In the genomic region with DNA sequence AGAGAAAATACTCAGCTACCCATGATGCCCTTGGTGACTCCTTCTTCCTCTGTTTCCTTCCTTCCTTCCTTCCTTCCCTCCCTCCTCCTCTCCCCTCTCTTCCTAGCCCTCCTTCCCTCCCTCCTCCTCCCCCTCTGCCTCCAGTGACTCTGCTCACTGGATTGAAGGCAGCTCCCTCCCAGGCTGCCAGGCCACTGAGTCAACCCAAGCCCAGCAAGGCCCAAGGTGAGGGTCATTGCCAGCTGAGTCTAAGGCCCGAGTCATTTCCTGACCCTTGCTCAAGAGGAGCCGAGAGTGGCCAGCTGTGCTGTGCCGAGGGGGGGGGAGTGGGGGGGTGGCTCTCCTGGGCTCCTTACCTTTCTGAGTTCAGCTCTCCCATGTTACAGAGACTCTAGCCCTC, we compare ENCODE assay signal across 25 mouse cellular contexts. TPM values are rescaled to one million over a fixed set of nuclear protein-coding genes. Genes with fewer than 3 reads are reported as not detected.
DNase-seq lines count a peak whose midpoint lies in the region; ATAC-seq and TF ChIP-seq lines count a peak whose summit lies in the region.
"Had no signal": no experiment of that assay in that cellular context is flagged by ENCODE, and none has a peak within 500 bp of the region (broad histone marks: within the 10 kb centered on the region; RNA-seq: fewer than 3 reads in every experiment).

No protein-coding gene starts in this region.

- H3K36me3 ChIP-seq in heart, embryonic 10.5 days = no peaks in the 10 kb centered on the region
- no peaks in the 10 kb centered on the region for H3K36me3 ChIP-seq in heart, embryonic 11.5 days (ENCODE audit: control insufficient read depth, insufficient read depth, low read length)
- H3K36me3 ChIP-seq: embryonic facial prominence, embryonic 15.5 days; forebrain, embryonic 12.5 days; heart, embryonic 15.5 days; hindbrain, embryonic 10.5 days; intestine, embryonic 15.5 days; kidney, embryonic 15.5 days had no signal

- peaks cover 48% of the 10 kb centered on the region for H3K27me3 ChIP-seq in heart, embryonic 10.5 days (ENCODE audit: insufficient read depth, poor library complexity, severe bottlenecking)
- H3K27me3 ChIP-seq in heart, embryonic 11.5 days (ENCODE audit: control insufficient read depth, insufficient read depth, low read length) = peaks cover 32% of the 10 kb centered on the region
- H3K27me3 ChIP-seq: intestine, embryonic 15.5 days had no signal

- no peak overlapping the region for H3K9ac ChIP-seq in heart, embryonic 11.5 days (ENCODE audit: low read depth, low read length)
- H3K9ac ChIP-seq: embryonic facial prominence, embryonic 15.5 days; forebrain, embryonic 12.5 days; forebrain, postnatal 0 days; heart, embryonic 15.5 days; hindbrain, embryonic 14.5 days; intestine, embryonic 15.5 days; kidney, embryonic 15.5 days had no signal

- peak; percentile 65 for DNase-seq in heart, embryonic 10.5 days (ENCODE audit: low spot score)
- peak; percentile 61 for DNase-seq in adipocyte (ENCODE audit: low spot score)
- peak; percentile 70 for DNase-seq in adrenal gland, postnatal 25 days
- DNase-seq in layer of hippocampus, adult 2 months (ENCODE audit: low spot score in 2 of 2) = no peak
- no peak for DNase-seq in frontal cortex, postnatal 25 days (ENCODE audit: low spot score in 2 of 2)
- no peak for DNase-seq in layer of hippocampus, postnatal 25 days (ENCODE audit: extremely low spot score in 1 of 2, low spot score in 1 of 2)
- DNase-seq: cerebellum, adult 8-10 months; cerebellum, postnatal 14 days; embryo, embryonic 11 days; forebrain, postnatal 0 days; gastrocnemius, adult 2 months; gastrocnemius, postnatal 25 days; heart, adult 11 months; kidney, adult 2 months had no signal

- ATAC-seq in heart, embryonic 11.5 days (replicated peaks; ENCODE audit: insufficient number of reproducible peaks, low FRiP score, low TSS enrichment) = no peak
- ATAC-seq: activated CD4-positive, CD25-positive, alpha-beta regulatory T cell, adult 4 months; forebrain, postnatal 0 days; intestine, embryonic 15.5 days; Patski had no signal

- no peaks in the 10 kb centered on the region for H3K9me3 ChIP-seq in heart, embryonic 10.5 days
- no peaks in the 10 kb centered on the region for H3K9me3 ChIP-seq in heart, embryonic 11.5 days (replicated peaks; ENCODE audit: control insufficient read depth, low read length)
- H3K9me3 ChIP-seq: embryonic facial prominence, embryonic 15.5 days; forebrain, embryonic 12.5 days; heart, embryonic 15.5 days; hindbrain, embryonic 10.5 days; intestine, embryonic 15.5 days; kidney, embryonic 15.5 days had no signal

- 52% methylated on average over 3 of the region's 3 CpGs for WGBS in heart, embryonic 10.5 days
- 46% methylated on average over 3 of the region's 3 CpGs for WGBS in heart, embryonic 11.5 days (ENCODE audit: insufficient replicate concordance)

- no peak overlapping the region for H3K27ac ChIP-seq in heart, embryonic 10.5 days
- no peak overlapping the region for H3K27ac ChIP-seq in heart, embryonic 11.5 days (ENCODE audit: low read depth, low read length)
- H3K27ac ChIP-seq in layer of hippocampus, adult 2 months = no peak overlapping the region
- H3K27ac ChIP-seq: embryonic facial prominence, embryonic 15.5 days; forebrain, embryonic 12.5 days; gastrocnemius, adult 2 months; heart, embryonic 15.5 days; hindbrain, embryonic 10.5 days; hindbrain, embryonic 14.5 days; intestine, embryonic 15.5 days; kidney, embryonic 15.5 days had no signal

- peaks cover 23% of the 10 kb centered on the region for H3K4me1 ChIP-seq in heart, embryonic 10.5 days
- H3K4me1 ChIP-seq in heart, embryonic 11.5 days (ENCODE audit: control insufficient read depth, insufficient read depth, low read length) = peaks cover 12% of the 10 kb centered on the region; the same call in 1 of the 2 replicates

- H3K4me2 ChIP-seq in heart, embryonic 11.5 days = no peak overlapping the region
- H3K4me2 ChIP-seq: embryonic facial prominence, embryonic 15.5 days; forebrain, embryonic 12.5 days; heart, embryonic 15.5 days; hindbrain, embryonic 14.5 days; intestine, embryonic 15.5 days; kidney, embryonic 15.5 days had no signal

- no peak for TF ChIP-seq CTCF in layer of hippocampus, adult 2 months (conservative IDR thresholded peaks at IDR 0.05)

- H3K4me3 ChIP-seq in heart, embryonic 10.5 days = no peak overlapping the region
- no peak overlapping the region for H3K4me3 ChIP-seq in heart, embryonic 11.5 days (ENCODE audit: low read depth, low read length)
- H3K4me3 ChIP-seq in layer of hippocampus, adult 2 months = no peak overlapping the region
- H3K4me3 ChIP-seq: embryonic facial prominence, embryonic 15.5 days; forebrain, embryonic 12.5 days; gastrocnemius, adult 2 months; heart, embryonic 15.5 days; hindbrain, embryonic 10.5 days; intestine, embryonic 15.5 days; kidney, embryonic 15.5 days had no signal

RNA-seq across cellular contexts. Expression of gene Mapk13, which starts 2.9 kb away (rescaled TPM):
- 5.3 and 13.6 TPM in 2 replicates for polyA plus RNA-seq in heart, embryonic 10.5 days (2016; fragmentation: Nextera tagmentation; extraction: Ambion mirVana)
- 2.6 and 2.9 TPM in 2 replicates for polyA plus RNA-seq in heart, embryonic 11.5 days (2014; fragmentation: Nextera tagmentation; extraction: Ambion mirVana)
- 189 and 241 TPM in 2 replicates for total RNA-seq in adrenal gland, postnatal 25 days (2021)
- under 1 TPM; 0.59 to 0.66 TPM for total RNA-seq in layer of hippocampus, adult 2 months (2021)
- 1 to 10 TPM in 1 of 2 experiments, under 1 TPM in 1; 0.45 to 1.3 TPM for total RNA-seq in layer of hippocampus, postnatal 25 days (2021)
- polyA plus RNA-seq: activated CD4-positive, CD25-positive, alpha-beta regulatory T cell, adult 4 months; C2C12 had no signal

RNA-seq across cellular contexts. Expression of gene Brpf3, which starts 34.7 kb away (rescaled TPM):
- polyA plus RNA-seq in heart, embryonic 10.5 days (2016; fragmentation: Nextera tagmentation; extraction: Ambion mirVana) = 14.1 and 14.5 TPM in 2 replicates
- polyA plus RNA-seq in heart, embryonic 11.5 days (2014; fragmentation: Nextera tagmentation; extraction: Ambion mirVana) = 12.1 and 13.4 TPM in 2 replicates
- total RNA-seq in adrenal gland, postnatal 25 days (2021) = 91.3 and 122 TPM in 2 replicates
- total RNA-seq in layer of hippocampus, adult 2 months (2021) = 10 to 100 TPM; 43.4 to 44.8 TPM
- total RNA-seq in layer of hippocampus, postnatal 25 days (2021) = 10 to 100 TPM; 36.2 to 50.0 TPM

RNA-seq across cellular contexts. Expression of gene AC170998.1, which starts 40.3 kb away (rescaled TPM):
- polyA plus RNA-seq in heart, embryonic 10.5 days (2016; fragmentation: Nextera tagmentation; extraction: Ambion mirVana) = 2.6 and 3.2 TPM in 2 replicates
- 1.8 and 2.3 TPM in 2 replicates for polyA plus RNA-seq in heart, embryonic 11.5 days (2014; fragmentation: Nextera tagmentation; extraction: Ambion mirVana)
- 1.7 and 2.2 TPM in 2 replicates for total RNA-seq in adrenal gland, postnatal 25 days (2021)
- total RNA-seq in layer of hippocampus, adult 2 months (2021) = 1 to 10 TPM; 2.7 to 5.5 TPM
- total RNA-seq in layer of hippocampus, postnatal 25 days (2021) = 1 to 10 TPM; 1.6 to 1.7 TPM

Comparison
In these comparisons a context has a peak if more than half of its experiments do, and no peak if none do; other contexts are left out.
1. DNase-seq: peak in heart, embryonic 10.5 days (single experiment), adipocyte (single experiment) and adrenal gland, postnatal 25 days (single experiment); none in layer of hippocampus, adult 2 months (0 of 2), frontal cortex, postnatal 25 days (0 of 2) and layer of hippocampus, postnatal 25 days (0 of 2).
2. RNA of gene Mapk13, which starts 2.9 kb away (total RNA-seq): 189 to 241 TPM in adrenal gland, postnatal 25 days; 0.45 to 1.3 TPM in layer of hippocampus, postnatal 25 days and 0.59 to 0.66 TPM in layer of hippocampus, adult 2 months; every median in the first group is over 10 times any median in the second.